Mouse (Mus musculus) CH12.LX (cell line): ENCODE data around the gene Zfp978. TPM values are rescaled to one million over a fixed set of nuclear protein-coding genes. Genes with fewer than 3 reads are reported as not detected.
"Not testable (repeated sequence)": the region's sequence is repeated elsewhere in the genome, so short reads cannot be mapped to it uniquely, and the experiment has no call there.

ENCODE experiments used
- DNase-seq: peaks from one replicate; pipeline ENCODE4 v3.0.0-alpha.2; 2013; ENCODE audit errors: extremely low read depth
- H3K27ac ChIP-seq: 2 replicates; pipeline ENCODE4 v1.5.1; 2012; ENCODE audit warnings: low read depth, mild to moderate bottlenecking, control low read depth, moderate library complexity; ENCODE audit not compliant: insufficient read depth
- H3K27me3 ChIP-seq: replicated peaks from 2 replicates; pipeline ENCODE3; 2012; ENCODE audit warnings: inconsistent platforms
- H3K36me3 ChIP-seq, 2 experiments: replicated peaks in 1 of 2; 2 replicates each; pipeline versions ENCODE3 to v1.6.1; 2012; ENCODE audit warnings: inconsistent platforms in 1 of 2, low read length in 1 of 2, mild to moderate bottlenecking in 1 of 2, mixed read lengths in 1 of 2, moderate library complexity in 1 of 2; ENCODE audit not compliant: control insufficient read depth in 1 of 2, insufficient read depth in 1 of 2
- H3K4me1 ChIP-seq, 2 experiments: 2 replicates each; pipeline ENCODE4 v1.6.1; 2012; ENCODE audit warnings: inconsistent platforms in 1 of 2, moderate library complexity in 1 of 2; ENCODE audit not compliant: insufficient read depth in 2 of 2, control insufficient read depth in 1 of 2
- H3K4me2 ChIP-seq: 2 replicates; pipeline ENCODE4 v1.6.1; 2012; ENCODE audit warnings: low read depth, mild to moderate bottlenecking, control low read depth; ENCODE audit not compliant: poor library complexity, insufficient read depth, severe bottlenecking
- H3K4me3 ChIP-seq, 3 experiments: fragments of 150-350 bp in 1 of 3; sonication (generic) in 1 of 3; replicated peaks in 1 of 3; 2 replicates each; pipeline versions ENCODE3 to v1.5.1; 2011 to 2012; ENCODE audit warnings: low read depth in 2 of 3, low read length in 2 of 3, mild to moderate bottlenecking in 2 of 3, moderate library complexity in 2 of 3, control low read depth in 1 of 3, improper control_type of control experiment in 1 of 3, inconsistent platforms in 1 of 3, mixed read lengths in 1 of 3; ENCODE audit not compliant: poor library complexity in 1 of 3
- H3K79me2 ChIP-seq: replicated peaks from 2 replicates; pipeline ENCODE4 v1.6.1; 2012; ENCODE audit warnings: mild to moderate bottlenecking, moderate library complexity; ENCODE audit not compliant: control insufficient read depth, poor library complexity, insufficient read depth, severe bottlenecking; ENCODE audit errors: extremely low read depth
- H3K9ac ChIP-seq: 2 replicates; pipeline ENCODE4 v1.6.1; 2012; ENCODE audit warnings: low read depth, mild to moderate bottlenecking, control low read depth, moderate library complexity; ENCODE audit not compliant: insufficient read depth
- H3K9me3 ChIP-seq: replicated peaks from 2 replicates; pipeline ENCODE3; 2012; ENCODE audit warnings: low read length, inconsistent platforms, mixed read lengths
- CHD1 ChIP-seq: IDR thresholded peaks from 2 replicates; pipeline ENCODE4 v1.6.1; 2012; ENCODE audit warnings: low read depth, low read length, improper control_type of control experiment, inconsistent platforms
- CTCF ChIP-seq, 2 experiments: IDR thresholded peaks in 1 of 2; conservative IDR thresholded peaks in 1 of 2; 2 replicates each; pipeline ENCODE4 v1.5.1; 2011 to 2012; ENCODE audit warnings: low read depth in 2 of 2, low read length in 2 of 2, improper control_type of control experiment in 1 of 2, inconsistent platforms in 1 of 2, mild to moderate bottlenecking in 1 of 2, moderate library complexity in 1 of 2
- E2F4 ChIP-seq: IDR thresholded peaks from 2 replicates; pipeline ENCODE4 v1.6.1; 2011; ENCODE audit warnings: low read depth, low read length, improper control_type of control experiment; ENCODE audit not compliant: insufficient replicate concordance
- ELF1 ChIP-seq: IDR thresholded peaks from 2 replicates; pipeline ENCODE4 v1.6.1; 2014; ENCODE audit warnings: low read depth, mild to moderate bottlenecking, inconsistent platforms, low read length, improper control_type of control experiment
- ETS1 ChIP-seq: conservative IDR thresholded peaks from 2 replicates; pipeline ENCODE4 v1.6.1; 2012; ENCODE audit warnings: low read depth, mild to moderate bottlenecking, inconsistent platforms, low read length, improper control_type of control experiment, moderate library complexity
- HCFC1 ChIP-seq: IDR thresholded peaks from 2 replicates; pipeline ENCODE4 v1.6.1; 2012; ENCODE audit warnings: low read depth, mild to moderate bottlenecking, inconsistent platforms, low read length, improper control_type of control experiment
- IRF4 ChIP-seq: IDR thresholded peaks from 2 replicates; pipeline ENCODE4 v1.6.1; 2014; ENCODE audit warnings: low read depth, mild to moderate bottlenecking, inconsistent platforms, low read length, improper control_type of control experiment
- JUND ChIP-seq: conservative IDR thresholded peaks from 2 replicates; pipeline ENCODE4 v1.6.1; 2011; ENCODE audit warnings: low read depth, low read length, improper control_type of control experiment
- MAFK ChIP-seq: IDR thresholded peaks from 2 replicates; pipeline ENCODE4 v1.6.1; 2011; ENCODE audit warnings: low read length, improper control_type of control experiment; ENCODE audit not compliant: insufficient replicate concordance
- MAX ChIP-seq: IDR thresholded peaks from 2 replicates; pipeline ENCODE4 v1.6.1; 2011; ENCODE audit warnings: low read length, improper control_type of control experiment
- MYC ChIP-seq: IDR thresholded peaks from 2 replicates; pipeline ENCODE4 v1.6.1; 2011; ENCODE audit warnings: low read depth, mild to moderate bottlenecking, improper control_type of control experiment, low read length
- PAX5 ChIP-seq: IDR thresholded peaks from 2 replicates; pipeline ENCODE4 v1.6.1; 2012; ENCODE audit warnings: low read length, inconsistent platforms, mixed read lengths
- POLR2A ChIP-seq: IDR thresholded peaks from 2 replicates; pipeline ENCODE4 v1.6.1; 2011; ENCODE audit warnings: low read depth, mild to moderate bottlenecking, improper control_type of control experiment, low read length
- SIN3A ChIP-seq: IDR thresholded peaks from 2 replicates; pipeline ENCODE4 v1.6.1; 2012; ENCODE audit warnings: low read length, improper control_type of control experiment, inconsistent platforms
- TBP ChIP-seq: conservative IDR thresholded peaks from 2 replicates; pipeline ENCODE4 v1.6.1; 2011; ENCODE audit warnings: low read depth, low read length, improper control_type of control experiment
- TCF12 ChIP-seq: IDR thresholded peaks from 2 replicates; pipeline ENCODE4 v1.6.1; 2014; ENCODE audit warnings: low read depth, mild to moderate bottlenecking, inconsistent platforms, low read length, improper control_type of control experiment
- UBTF ChIP-seq: IDR thresholded peaks from 2 replicates; pipeline ENCODE4 v1.6.1; 2012; ENCODE audit warnings: low read depth, mild to moderate bottlenecking, inconsistent platforms, low read length, improper control_type of control experiment, moderate library complexity
- USF1 ChIP-seq: IDR thresholded peaks from 2 replicates; pipeline ENCODE4 v1.6.1; 2014; ENCODE audit warnings: low read depth, mild to moderate bottlenecking, inconsistent platforms, low read length, improper control_type of control experiment
- USF2 ChIP-seq: conservative IDR thresholded peaks from 2 replicates; pipeline ENCODE4 v1.6.1; 2011; ENCODE audit warnings: low read depth, low read length, improper control_type of control experiment
- ZKSCAN1 ChIP-seq: IDR thresholded peaks from 2 replicates; pipeline ENCODE4 v1.6.1; 2012; ENCODE audit warnings: low read depth, inconsistent platforms, low read length, improper control_type of control experiment, borderline replicate concordance
- ZNF384 ChIP-seq: IDR thresholded peaks from 2 replicates; pipeline ENCODE4 v1.6.1; 2012; ENCODE audit warnings: low read depth, low read length, improper control_type of control experiment, inconsistent platforms
- dilution Hi-C: fragments of 300-500 bp; cut with MboI; formaldehyde crosslinking; loops from 2 replicates; pipeline ENCODE4 v1.14.3; 2020; ENCODE audit warnings: low sequenced_read_pairs; ENCODE audit not compliant: extremely low pct_unique_long_range_greater_than_20kb, extremely low pct_ligation_motif_present
- in situ Hi-C: fragments of 300-500 bp; cut with MboI; formaldehyde crosslinking; loops from 3 replicates; pipeline ENCODE4 v1.14.3; 2019; ENCODE audit warnings: low sequenced_read_pairs, low pct_ligation_motif_present, low pct_unique_long_range_greater_than_20kb, mixed read lengths
- polyA plus RNA-seq: library from polyadenylated mRNA; unstranded; fragments of >175 nt; gene quantifications from 2 replicates; pipeline ENCODE4 v1.2.1, GENCODE M21; 2012; ENCODE audit warnings: low read depth; ENCODE audit not compliant: insufficient read length
- total RNA-seq, 2 experiments: library from RNA; depleted of rRNA; stranded (reverse); fragments of 300-350 nt in 1 of 2; fragments of >200 nt in 1 of 2; gene quantifications; 2 replicates each; pipeline ENCODE4 v1.2.3; 2012 to 2014

The Zfp978 gene
- total and polyA plus RNA-seq, 3 experiments, result 0.72 TPM; not detected in 2

DNA sequence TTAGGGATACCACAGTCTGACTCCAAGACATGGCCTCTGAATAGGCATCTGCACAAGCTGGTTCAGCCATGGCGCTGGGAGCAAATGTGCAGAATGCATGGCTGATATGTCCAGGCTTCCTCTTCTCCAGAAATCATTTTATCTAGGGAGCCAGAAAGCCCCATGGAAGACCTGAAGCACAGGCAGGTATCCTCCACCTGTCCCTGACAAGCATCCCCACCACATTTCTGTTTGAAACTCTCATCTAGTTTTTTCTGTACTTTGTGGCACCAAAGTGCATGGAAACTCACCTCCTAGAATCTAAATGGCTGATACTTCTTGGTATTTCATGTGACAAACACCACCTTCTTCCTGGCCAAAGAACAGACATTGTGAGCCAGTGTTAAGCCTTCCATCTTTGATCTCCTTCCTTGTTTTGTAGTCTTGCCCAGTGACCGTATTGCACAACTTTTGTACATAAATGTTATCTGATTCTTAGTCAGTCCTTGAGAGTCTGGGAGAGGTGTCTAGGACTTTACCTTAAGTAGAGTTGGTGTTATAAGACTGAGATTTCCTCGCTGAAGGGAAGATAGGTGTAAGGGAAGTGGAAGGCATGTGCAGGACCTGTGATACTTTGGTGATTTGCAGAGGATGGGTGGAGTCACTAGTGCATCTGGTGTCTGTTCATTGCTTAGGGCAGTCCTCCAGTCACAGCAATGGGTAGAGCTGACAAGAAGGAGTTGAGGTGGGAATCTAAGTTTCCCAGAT lies 70.8 kb downstream of the Zfp978 start:
- H3K4me1 ChIP-seq, H3K4me2 ChIP-seq, H3K9ac ChIP-seq, H3K4me3 ChIP-seq, H3K79me2 ChIP-seq, dilution Hi-C loops, H3K27me3 ChIP-seq, H3K36me3 ChIP-seq, DNase-seq, H3K27ac ChIP-seq: not testable (repeated sequence)
- TF ChIP-seq PAX5, result 0 out of 2 replicates have a peak, but pooled peaks have one; percentile 51
- peaks cover 47% of the 10 kb centered on the region for H3K9me3 ChIP-seq
- in situ Hi-C loops, result loop anchor here (25.0 kb wide), 1 partner anchor 295 kb away; the partner anchor contains the start of gene Zfp991

DNA sequence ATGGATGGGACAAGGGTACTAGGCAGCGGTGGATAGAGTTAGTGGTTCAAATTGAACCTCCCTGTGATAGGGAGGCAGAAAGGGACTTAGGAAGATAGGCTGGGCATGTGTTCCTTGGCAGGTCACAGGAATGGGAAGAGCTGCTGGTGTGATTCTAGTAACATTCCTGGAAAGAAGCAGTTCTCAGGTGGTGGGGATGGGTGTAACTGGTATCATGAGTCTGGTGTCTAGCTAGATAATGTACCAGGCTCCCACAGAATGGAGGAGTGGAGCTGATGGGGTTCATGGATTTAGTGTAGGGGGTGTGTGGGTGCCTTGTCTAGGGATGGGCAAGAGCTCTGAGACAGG lies 71.3 kb downstream of the Zfp978 start:
- Histone ChIP-seq H3K27me3 (no peaks in the 10 kb centered on the region), H3K4me1 (no peaks in the 10 kb centered on the region), H3K9ac (no peak overlapping the region), H3K27ac (no peak overlapping the region), H3K36me3 (no peaks in the 10 kb centered on the region), H3K4me3 (no peak overlapping the region), H3K79me2 (no peaks in the 10 kb centered on the region), H3K4me2 (no peak overlapping the region), H3K9me3 (peaks cover 50% of the 10 kb centered on the region)
- TF ChIP-seq ZNF384 (no peak), CHD1 (no peak), PAX5 (0 out of 2 replicates have a peak, but pooled peaks have one; percentile 7), E2F4 (no peak), ZKSCAN1 (no peak), JUND (no peak), SIN3A (no peak), UBTF (no peak)
- DNase-seq, result no peak
- dilution Hi-C loops, result no loop called here
- in situ Hi-C loops, result loop anchor here (25.0 kb wide), 1 partner anchor 295 kb away; the partner anchor contains the start of gene Zfp991

DNA sequence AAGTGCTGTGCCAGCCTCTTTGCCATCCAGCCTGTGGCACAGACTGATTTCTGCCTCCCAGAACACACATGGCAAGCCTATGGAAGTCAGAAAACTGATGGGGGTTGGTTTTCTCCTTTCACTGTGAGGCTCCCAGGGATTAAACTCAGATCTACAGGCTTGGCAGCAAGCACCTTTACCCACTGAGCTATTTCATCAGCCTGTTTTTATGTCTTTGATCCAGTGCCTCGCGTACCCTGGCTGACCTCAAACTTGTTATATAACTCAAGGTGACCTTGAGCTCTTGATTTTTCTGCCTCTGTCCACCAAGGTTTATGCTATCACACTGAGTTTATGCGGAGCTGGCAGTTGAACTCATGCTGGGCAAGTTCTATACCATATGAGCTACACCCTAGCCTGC lies 71.9 kb downstream of the Zfp978 start:
- Histone ChIP-seq H3K4me2 (no peak overlapping the region), H3K36me3 (no peaks in the 10 kb centered on the region), H3K79me2 (no peaks in the 10 kb centered on the region), H3K27ac (no peak overlapping the region), H3K9ac (no peak overlapping the region), H3K27me3 (no peaks in the 10 kb centered on the region), H3K4me1 (no peaks in the 10 kb centered on the region), H3K4me3 (no peak overlapping the region), H3K9me3 (peaks cover 50% of the 10 kb centered on the region)
- in situ Hi-C loops (loop anchor here (25.0 kb wide), 1 partner anchor 296 kb away; the partner anchor contains the start of gene Zfp991), dilution Hi-C loops (no loop called here)
- DNase-seq, result no peak
- TF ChIP-seq ETS1 (no peak), ZKSCAN1 (no peak), ELF1 (no peak), MAFK (no peak), MAX (no peak), POLR2A (no peak), SIN3A (no peak), CTCF (conservative IDR thresholded peaks at IDR 0.05 in 1 of 2, IDR thresholded peaks at IDR 0.05 in 1 of 2; ENCODE audit: low read depth in 2 of 2, low read length in 2 of 2) (no peak), HCFC1 (no peak), TCF12 (no peak), USF2 (no peak), USF1 (no peak), MYC (no peak), IRF4 (no peak), TBP (no peak)
